Mouse (Mus musculus) heart, adult 8-10 months (tissue): ENCODE measurements around the gene Mgat5. TPM values are rescaled to one million over a fixed set of nuclear protein-coding genes. Genes with fewer than 3 reads are reported as not detected.
A peak's percentile ranks its signal among the peaks of the same experiment; 100 is the strongest.

Experiments used
- DNase-seq: peaks from one replicate; pipeline ENCODE4 v3.0.0; 2022; ENCODE audit warnings: low spot score
- total RNA-seq, 4 experiments: library from RNA; stranded (reverse); gene quantifications; 2 replicates each; pipeline ENCODE4 v1.2.4; 2022

Mgat5 gene
- total RNA-seq, 4 experiments from 2014 or later = 11.8 to 15.5 (median 15.1) TPM

DNA sequence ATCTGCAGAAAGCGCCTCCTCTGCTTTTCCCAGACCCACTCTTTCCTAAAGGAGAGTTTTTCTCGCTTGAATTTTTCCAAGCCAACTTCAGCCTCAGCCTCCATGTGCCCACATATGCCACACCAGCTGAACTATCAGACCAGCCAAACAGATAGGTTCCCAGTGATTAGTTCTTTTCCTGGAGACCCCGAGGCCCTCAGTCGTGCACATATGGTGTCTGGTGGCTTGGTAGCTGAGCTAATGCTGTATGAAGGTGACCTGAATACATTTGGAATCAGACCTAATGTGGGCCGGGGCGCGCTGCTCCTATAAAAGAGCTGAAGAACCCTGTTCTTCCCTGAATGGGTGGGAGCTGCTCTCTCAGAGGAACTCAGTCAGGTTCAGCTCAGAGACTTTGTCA lies 225.5 kb downstream of the Mgat5 start:
- no peak for DNase-seq

DNA sequence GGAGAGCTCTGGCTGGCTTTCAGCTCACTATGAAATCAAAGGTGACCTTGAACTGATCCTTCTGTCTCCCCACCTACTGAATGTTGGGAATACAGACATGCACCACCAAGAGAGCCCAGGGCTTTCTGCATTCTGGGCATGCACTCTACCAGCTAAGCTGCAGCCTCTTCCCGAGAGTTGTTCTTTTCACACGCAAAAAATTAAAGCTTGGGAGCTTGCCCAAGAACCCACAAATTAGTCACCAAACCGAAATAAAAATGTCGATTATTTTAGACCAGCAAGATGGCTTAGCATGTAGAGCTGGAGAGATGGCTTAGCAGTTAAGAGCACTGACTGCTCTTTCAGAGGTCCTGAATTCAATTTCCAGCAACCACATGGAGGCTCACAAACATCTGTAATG lies 230.0 kb downstream of the Mgat5 start:
- no peak for DNase-seq

DNA sequence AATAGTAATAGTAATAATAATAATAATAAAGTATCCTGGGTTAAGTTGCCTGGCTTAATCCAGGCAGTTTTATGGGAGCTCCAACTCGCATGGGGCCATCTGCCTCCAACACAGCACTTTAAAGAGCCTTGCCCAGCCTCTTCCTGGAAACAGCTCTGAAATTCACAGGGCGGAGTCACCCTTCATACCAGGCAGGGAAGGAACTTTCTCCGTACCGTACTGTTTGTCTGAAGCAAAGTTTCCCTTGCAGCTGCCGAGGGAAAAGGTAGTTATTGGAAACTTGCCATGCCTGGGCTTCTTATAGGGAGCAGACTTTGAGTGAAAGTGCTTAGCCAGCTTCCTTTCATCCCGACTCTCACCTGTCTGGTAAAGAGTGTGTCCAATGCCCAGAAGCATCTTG lies 232.3 kb downstream of the Mgat5 start:
- DNase-seq = no peak

DNA sequence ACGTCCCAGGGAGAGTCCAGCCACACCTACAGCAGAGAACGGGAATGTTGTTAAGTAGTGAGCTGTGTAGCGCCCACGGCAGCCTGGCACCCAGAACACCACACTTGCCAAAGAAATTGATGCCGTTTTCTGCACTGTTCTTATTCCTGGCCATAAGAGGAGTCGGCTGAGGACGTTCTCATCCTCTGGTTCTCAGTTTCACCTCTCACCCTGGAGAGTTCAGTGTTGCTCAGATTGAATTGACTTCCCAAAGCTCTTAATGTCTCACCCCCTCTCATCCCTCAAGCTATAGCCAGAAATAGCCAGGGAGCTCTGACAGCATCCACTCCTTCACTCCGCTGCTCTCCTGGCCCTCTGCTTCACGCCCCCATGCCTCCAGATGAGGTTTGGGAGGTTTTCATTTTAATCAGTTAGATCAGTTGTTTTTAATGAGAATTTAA lies 234.7 kb downstream of the Mgat5 start:
- no peak for DNase-seq

DNA sequence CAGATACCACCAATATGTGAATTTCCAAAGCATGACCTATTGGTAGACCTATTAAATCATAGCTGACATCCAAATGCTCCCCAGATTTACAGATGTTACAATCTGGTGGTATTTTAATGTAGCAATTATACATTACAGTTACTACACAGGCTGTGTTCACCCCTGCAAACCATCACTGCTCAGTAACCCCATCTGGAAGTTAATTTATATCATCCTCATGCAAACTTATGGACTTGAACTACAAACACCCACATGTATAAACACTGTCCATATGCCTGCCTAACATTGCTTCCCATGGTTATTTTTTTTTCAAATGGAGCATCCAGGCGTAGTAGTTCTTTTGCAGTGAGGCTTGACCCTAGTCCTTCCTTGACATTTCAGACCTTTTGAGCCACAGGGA lies 236.2 kb downstream of the Mgat5 start:
- no peak for DNase-seq

DNA sequence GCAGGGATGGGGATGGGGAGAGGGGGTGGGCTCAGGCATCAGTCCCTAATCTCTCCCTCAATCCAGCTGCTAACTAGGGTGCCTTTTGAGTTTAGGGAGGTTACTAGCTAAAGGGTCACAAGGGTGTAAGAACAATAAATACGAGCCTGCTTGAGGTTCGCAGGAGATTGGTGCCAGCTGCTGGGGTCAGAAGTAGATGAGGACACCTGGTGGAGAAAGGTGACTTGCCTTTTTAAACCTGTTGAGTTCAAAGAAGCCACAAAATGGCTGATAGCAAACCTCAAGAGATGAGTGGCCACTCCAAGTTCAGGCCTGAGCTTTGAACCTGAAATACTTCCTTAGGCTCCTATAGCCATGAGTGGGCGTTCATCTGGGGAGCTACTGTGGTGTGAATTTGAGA lies 236.9 kb downstream of the Mgat5 start:
- DNase-seq = no peak

DNA sequence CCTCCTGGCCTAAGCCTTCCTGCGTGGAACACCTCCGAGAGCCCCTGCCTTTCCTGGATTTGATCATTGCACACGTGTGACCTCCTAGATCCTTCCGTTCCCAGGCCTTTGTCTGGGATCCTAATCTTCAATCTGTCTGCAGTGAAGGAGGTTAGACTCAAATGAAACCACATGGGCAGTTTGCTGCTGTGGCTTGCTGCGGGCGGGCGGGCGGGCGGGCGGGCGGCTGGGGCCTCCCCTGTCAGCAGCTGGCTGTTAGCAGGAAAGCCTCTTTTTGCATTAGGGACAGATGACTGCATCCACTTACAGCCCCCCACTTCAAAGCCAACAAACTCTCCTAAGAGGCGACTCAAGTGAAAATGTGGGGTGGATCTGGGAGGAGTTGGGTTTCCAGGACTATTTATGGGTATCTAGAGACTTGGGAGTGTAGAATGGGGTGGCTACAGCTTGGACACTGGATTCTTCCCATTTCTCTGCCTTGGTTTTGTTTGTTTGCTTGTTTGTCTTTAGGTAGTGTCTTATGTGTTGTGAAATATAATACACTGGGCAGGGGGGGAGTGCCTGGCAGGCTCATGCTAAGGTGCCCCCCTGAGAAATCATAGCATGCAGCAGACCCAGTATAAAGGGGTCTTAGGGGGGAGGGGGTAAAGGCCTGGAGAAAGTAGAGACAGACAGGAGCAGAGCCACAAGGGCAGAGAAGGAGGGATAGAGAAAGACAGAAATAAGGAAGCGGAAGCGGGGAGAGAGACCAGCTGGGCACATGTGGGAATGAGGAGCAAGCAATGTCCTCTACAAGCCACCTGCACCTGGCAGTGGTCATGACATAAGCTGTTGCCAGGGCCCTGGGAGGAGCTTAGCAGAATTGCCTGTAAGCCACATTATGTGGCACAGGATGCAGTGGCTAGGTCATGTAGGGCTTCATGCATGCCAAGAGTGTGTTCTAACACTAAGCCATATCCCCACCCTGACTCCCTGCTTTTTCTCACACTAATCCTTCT lies 238.4 kb downstream of the Mgat5 start:
- DNase-seq = peak; percentile 24

DNA sequence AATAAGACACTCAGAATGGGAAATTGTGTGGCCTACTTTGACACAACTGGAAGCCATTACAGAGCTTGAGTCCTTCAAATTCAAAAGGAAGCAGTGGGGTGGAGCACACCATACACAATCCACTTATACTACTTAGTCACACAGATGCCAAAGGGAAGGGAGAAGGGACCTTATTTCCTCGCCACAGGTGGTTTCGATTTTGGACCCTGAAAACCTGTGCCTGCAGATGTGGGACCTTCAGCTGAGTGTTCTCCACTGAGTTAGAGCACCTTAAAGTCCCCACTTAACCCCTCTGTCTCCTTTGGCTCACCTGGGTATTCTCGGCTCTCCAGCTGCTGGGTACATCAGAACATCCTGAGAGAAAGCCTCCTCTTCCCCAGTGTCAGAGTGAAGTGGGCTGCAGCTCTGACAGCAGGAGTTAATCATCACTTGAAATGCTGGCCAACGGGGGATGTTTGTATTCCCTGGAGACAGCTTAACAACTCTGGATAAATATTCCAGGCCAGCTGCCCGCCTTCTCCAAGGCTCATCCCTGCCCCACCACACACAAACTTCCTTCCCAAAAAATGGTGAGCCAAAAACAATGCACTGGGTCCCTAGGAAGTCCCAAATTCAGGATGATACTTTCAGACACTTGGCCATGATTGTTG lies 240.1 kb downstream of the Mgat5 start:
- DNase-seq = peak; percentile 39

DNA sequence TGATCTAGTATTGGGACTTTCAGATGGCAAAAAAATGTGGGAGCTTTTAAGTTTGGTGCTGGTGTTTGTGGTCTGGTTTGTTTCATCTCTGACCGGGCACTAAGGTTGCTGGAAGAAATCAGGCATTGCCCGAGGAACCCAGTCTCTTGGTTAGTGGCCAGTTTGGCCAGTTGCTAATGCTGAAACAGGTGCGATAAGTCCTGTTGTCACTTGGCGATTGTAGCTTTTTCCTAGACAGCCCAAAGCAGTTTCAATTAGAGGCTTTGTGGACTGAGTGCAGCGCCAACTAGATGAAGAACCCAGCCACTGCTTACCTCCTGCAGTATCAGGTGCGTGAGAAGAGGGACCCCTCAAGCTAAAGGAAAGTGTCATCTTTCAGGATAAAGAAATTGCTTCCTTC lies 248.6 kb downstream of the Mgat5 start:
- DNase-seq = no peak

DNA sequence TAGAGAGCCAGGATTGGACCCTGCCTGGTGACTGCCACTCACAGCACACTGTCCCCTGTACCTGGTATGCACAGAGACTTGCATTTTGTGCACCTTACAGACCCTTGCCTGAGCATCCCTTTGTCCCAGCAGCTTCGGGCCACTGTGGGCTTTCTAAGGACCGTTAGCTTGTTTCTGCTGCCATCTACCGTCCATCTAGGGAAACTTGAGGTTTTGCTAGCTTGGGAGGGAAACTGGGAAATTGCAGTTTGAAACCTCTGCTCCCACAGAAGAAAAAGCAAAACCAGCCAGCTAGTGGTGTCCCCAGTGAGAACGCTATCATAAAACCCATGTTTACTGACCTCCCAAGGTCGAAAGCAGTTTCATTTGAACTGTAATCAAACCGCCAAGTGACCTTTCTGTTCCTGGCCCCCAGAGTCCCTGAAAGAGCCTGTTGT lies 254.2 kb downstream of the Mgat5 start:
- DNase-seq = peak; percentile 69

DNA sequence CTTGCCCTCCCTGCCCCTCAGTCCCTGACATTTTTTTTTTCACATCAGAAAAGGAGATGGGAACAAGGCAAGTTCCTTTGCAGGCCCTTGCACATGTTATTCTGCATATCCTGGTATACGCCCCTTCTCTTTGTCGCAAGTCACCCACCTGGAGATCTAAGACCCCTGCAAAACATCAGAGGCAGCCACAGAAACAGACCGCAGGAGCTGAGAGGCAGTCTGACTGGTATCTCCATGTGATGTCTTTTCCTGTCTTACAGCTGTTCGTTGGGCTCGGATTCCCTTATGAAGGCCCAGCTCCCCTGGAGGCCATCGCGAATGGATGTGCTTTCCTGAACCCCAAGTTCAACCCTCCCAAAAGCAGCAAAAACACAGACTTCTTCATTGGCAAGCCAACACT lies 254.8 kb downstream of the Mgat5 start:
- no peak for DNase-seq

DNA sequence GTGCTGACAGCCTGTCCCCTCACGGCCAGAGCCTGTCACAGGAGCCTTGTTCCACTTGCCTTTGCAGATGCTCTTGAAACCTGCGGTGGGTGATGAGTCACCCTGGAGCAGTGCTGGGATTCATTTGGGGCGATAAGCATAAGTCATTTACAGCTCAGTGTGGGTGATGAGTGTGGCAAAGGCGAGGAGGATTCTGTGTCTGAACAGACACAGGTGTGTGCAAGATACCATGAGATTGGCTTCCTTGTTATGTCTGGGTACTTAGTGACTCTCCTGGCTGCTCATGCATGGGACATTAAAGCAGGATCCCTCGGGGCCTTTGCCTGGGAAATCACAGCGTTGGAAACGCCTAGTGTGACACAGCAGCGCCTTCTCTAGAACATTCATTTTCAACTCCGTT lies 256.2 kb downstream of the Mgat5 start:
- DNase-seq = no peak

DNA sequence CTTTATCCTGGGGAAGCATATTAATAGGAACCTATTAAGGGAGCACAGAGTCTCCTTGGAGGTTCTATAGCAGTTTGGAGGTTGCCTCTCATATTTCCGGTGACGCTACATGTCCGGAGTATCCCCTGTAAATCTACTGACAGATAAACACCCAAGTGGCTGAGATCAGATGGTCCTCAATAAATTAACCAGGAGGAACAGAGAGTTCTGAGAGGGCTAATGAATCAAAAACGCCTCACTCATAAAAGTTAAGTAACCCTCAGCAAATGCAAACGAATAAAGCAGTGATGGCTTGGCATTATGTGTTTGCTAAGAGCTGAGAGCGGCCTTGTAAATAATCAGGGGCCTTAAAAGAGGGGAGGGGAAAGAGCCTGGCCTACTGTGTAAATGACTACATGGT lies 259.2 kb downstream of the Mgat5 start:
- DNase-seq = no peak

DNA sequence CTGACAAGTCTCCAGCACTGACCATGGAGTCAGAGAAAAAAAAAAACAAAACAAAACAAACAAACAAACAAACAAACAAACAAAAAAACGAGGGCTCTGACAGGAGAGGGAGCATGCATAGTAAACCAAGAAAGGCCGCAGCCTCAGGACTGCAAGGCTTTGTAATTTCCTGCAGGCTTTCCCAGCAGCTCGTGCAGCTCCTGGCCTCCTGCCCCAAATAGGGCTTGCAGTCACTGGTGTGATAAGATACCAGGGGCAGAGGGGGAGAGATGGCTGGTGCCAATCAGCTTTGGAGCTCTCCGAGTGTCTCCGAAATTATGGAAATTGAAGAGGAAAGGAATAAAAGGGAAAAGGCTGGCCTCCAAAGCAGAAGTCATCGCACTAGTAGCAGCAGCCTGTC lies 260.5 kb downstream of the Mgat5 start:
- DNase-seq = no peak

DNA sequence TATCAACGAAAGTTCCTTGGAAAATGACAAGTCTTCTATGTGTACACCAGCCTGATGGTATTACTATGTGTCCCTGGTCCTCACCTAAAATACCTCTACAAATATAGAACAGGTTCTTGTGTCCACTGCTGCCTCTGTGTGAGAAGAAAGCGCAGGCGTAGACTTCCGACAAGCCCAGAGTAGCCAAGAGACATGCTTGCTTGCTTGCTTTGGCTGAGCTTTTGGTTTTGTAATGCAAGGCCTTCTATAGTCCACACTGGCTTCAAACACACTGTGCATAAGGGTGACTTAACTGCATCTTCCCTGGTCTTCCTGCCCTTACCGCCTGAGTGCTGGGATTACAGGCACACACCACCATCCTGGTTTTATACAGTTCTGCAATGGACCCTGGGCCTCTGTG lies 262.4 kb downstream of the Mgat5 start:
- DNase-seq = no peak

DNA sequence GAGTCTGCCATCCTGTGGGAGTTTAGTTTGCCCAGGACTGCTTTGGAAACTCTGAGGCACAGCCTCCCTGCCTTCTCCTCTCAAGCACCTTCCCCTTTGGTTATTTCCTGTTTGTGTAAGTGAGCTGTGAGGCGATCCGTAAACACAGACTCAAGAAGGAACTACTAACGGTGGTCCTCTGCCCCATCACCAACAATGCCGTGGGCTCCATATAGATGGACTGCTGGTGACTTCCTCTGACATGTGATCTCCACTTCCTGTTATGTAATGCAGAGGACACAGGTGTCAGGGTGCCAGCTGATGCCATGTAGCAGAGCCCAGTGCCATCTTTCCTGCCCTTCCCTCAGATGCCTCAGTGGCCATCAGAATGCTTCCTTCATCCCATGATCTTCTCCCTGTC lies 265.4 kb downstream of the Mgat5 start:
- no peak for DNase-seq

DNA sequence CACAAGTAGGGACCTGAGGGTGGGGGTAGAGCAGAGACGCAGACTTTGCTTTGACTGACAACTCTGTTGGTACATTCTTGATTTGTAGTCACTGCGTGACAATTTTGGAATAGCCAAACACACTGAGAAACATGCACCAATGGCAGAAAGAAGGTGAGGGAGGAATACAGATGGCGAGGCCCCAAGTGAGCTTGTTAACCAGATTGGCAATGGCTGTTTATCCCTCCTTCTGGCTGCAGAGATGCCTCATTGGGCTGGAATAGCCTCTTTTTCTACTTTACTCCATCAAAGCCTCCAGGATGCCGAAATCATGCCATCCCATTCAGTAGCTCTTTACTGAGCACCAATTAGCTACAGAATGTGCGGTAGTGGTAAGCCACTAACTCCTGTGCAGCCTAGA lies 270.9 kb downstream of the Mgat5 start:
- no peak for DNase-seq

DNA sequence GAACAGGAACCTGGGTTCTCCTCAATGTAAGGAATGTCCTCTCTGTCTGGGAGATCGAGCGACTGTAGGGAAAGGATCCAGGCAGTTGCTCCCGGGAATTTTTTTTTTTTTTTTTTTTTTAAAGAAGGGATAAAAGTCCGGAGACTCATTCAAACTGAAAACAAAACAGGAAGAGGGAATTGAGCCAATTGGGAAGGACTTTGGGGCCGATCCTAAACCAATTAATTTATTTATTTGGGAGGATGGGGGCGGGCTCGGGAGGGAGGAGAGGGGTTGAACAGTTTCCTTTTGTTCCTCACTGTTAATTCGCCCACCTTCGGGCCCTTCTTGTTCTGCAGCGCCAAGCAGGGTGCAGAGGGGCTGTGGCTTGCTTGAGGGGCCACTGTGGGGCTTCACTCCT lies 278.1 kb downstream of the Mgat5 start:
- DNase-seq = no peak

DNA sequence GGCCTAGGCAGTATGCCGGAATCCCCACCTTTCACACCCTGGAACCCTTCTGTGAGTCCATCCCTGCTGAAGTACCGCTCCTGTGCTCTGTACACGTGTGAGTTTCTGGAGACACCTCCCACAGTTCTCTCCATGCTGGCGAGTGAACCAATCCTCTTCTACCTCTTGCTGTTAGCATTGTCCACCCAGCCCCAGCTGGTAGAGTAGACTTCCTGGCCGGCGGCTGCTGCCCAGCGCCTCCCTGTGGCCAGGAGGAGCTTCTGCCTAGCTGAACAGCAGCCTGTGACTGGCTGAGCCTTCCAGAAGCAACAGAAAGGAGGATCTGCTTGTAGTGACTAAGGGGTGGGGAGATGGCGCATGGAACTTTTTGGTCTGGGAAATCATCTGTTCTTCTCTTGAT lies 279.4 kb downstream of the Mgat5 start:
- no peak for DNase-seq

DNA sequence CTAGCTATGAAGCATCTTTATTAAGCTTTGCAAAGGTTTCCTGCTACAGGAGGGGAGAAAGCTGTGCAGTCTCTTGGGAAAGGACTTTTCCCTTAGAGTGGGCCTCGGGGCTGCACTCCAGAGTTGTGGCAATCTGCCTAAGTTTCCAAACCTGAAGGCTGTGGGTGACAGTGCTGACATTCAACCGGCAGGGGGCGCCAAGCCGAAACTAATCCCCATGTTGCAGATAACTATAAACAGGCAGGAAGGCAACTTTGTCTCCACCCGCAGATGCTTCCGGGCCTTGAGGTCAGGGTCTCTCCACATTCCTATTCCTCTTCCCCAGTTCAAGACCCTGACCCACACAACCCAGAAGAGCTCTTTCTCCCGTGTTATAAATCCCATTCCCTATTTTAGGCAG lies 280.0 kb downstream of the Mgat5 start:
- DNase-seq = peak; percentile 14

DNA sequence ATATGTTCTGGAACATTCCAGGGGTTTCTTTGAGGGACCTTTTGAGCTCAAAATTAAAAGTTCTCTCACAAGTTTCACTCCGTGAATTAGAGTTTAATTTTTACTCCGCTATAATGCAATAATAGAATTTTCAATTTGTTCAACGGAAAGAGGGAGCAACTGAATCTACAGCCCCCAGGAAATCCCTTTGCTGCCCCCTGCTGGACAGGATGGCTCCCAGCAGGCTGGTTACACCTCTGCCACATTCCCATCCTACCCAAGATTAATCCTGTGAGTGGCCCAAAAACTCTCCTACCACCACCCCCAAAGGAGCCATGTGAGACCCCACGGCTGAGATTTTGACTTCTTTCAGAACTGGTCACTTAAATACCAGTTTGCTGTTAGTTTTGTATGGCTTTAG lies 282.3 kb downstream of the Mgat5 start:
- DNase-seq = peak; percentile 16

DNA sequence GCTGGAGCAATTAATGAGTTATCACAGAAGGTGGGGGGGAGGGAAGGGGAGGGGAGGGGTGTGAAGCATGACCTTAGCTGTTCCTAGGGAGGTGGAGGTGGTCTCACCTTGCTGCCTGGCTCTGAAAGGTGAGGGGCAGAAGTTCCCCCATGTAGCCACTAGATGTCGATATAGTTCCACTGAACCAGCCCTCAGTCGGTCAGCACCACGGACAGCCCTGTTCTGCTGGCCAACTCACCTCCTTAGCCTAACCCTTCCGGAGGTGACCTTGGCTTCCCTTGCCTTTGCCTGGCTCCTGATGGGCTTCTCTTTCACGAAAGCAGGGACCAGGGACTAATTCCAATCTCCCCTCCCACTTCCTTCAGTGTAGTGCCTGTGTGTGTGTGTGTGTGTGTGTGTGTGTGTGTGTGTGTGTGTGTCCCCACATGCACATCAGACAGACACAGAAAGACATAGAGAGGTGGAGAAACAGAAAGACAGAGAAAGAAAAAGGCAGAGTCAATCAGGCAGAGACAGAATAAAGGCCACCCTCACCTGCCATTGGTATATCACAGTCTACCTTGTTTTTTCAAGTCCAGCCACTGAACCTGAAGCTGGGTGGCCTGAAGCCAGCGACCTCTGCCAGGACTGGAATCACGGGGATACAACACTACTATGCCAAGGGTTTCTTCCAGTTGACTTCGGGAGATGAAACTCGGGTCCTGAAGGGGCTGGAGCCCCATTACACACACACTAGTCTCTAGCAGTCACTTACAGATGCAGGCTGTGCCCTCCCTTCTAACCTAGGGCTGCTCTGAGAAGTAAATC lies 292.1 kb downstream of the Mgat5 start:
- peak; percentile 36 for DNase-seq
